Mouse (Mus musculus): ENCODE measurements at regions not wholly inside any gene's neighbourhood (a gene's known extent, or its start where the extent isn't known, plus 50 kb on each side); places are given as distances from the start of the nearest gene placed in this dataset.
A peak's percentile ranks its signal among the peaks of the same experiment; 100 is the strongest.

DNA sequence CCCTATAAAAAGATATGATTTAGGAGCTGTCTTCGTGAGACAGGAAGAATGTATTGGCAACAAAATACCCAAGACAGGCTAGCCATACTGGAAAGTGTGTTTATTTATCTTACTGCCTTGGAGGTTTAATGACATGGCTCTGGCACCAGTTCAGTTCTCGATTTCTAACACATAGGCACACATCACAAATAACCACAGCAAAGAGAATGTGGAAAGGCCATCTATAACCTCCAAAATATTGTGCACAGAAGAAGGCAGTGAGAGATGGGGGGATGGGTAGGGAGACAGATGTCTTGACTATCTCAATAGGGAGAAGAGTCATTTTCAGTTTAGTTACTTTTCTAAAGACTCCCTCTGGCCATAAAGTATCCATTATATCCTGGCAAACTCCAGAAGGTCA lies 90.5 kb downstream of the Minar1 start:
- DNase-seq (ENCODE audit: low read depth), result no peak

DNA sequence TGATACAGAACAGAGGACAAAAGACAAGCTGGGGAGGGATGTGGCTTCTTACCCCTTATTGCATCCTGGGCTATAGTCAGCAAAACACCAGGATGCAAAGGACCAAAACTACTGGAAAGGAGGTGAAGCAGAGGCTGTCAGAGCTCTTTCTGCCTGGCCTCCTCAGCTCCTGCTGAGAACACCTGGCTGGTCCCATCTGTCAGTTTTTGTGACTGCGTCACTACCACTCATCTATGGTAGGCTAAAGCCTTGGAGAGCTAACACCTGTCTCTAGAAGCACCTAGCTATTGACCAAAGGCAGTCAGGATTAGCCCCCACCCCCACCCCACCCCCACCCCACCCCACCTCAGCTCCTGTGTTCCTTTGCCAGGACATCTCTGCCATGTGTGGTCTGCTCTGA lies 98.8 kb downstream of the Minar1 start:
- DNase-seq (ENCODE audit: low read depth), result no peak

DNA sequence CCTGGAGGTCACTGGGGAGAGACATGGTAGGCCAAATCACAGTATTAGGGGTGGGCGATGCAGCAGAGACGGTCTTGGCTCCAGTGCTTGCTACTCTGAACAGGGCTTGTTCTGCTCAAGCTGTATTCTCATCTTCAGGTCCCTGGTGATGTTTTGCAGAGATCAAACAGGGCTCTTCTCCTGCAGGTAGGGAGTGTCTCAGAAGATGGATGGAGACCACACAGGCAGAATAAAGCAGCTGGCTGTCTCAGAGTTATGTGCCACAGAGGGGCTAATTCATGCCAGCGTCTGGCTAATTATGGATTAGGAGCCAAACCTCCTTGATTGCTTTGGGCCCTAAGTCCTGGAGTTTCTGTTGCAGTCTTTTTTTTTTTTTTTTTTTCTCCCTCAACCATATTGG lies 99.2 kb downstream of the Minar1 start:
- DNase-seq (ENCODE audit: low read depth), result no peak

DNA sequence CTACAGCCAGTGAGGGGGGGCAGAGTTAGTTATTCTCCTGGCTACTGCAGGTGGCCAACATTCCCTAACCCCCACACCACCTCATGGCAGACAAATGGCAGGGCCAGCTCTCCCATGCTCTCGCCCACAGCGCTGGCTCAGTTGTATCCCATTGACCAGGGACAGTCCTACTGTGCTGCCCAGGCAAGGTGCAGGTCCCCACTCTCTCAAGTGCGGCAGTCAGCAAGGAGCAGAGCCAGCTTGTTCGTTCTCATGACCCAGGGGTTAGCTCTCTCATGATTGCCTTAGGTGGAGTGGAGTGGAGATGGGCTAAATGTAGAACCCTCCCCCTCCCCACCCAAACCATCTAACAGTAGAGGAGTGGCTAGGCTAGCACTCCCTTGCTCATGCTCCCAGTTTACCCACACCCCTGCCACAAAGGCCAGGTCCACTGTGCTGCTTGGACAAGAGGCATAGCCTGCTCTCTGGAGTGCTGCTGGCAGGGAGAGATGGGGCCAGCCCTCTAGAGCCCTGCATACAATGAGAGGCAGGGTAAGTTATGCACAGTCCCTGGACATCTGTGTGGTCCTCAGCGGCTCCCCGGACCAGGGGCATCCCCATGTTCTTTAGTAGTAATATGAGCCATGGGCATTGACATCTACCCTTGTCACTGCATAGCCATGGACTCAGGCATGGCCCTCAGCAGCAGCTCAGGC lies 114.4 kb downstream of the Minar1 start:
- no peak for DNase-seq (ENCODE audit: low read depth)

DNA sequence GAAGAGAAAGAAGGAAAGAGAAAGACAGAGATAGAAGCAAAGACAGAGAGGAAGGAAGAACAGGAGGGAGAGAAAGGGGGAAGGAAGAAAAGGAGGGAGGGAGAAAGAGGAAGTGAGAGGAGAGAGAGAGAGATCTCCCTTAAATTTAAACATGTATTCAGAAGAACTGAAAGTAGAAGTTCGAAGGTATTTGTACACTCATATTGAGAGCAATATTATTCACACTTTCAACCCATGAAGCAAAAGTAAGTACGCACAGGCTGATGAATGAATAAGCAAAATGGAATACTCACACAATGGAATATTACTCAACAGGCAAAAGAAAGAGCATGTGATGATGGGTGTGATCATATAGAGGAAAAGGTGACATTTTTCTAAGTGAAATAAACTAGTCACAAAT lies 120.8 kb downstream of the Minar1 start:
- DNase-seq (ENCODE audit: low read depth), result no peak

DNA sequence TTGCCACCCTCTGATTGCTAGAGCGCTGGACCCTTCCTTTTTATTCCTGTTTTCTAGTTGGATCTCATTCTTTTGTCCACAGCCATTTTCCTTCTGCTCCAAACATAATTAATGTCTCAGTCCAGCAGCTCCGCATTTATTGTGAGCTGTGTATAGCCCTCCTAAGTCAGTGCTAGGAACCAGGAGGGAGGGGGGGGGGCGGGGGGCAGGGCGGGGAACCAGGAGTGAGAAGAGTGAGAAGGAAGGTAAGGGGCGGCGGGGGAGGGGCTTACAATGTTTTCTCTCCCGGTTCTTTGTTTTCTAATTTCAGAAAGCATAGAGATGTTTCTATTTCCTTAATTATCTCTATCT lies 125.6 kb downstream of the Minar1 start:
- no peak for DNase-seq (ENCODE audit: low read depth)

DNA sequence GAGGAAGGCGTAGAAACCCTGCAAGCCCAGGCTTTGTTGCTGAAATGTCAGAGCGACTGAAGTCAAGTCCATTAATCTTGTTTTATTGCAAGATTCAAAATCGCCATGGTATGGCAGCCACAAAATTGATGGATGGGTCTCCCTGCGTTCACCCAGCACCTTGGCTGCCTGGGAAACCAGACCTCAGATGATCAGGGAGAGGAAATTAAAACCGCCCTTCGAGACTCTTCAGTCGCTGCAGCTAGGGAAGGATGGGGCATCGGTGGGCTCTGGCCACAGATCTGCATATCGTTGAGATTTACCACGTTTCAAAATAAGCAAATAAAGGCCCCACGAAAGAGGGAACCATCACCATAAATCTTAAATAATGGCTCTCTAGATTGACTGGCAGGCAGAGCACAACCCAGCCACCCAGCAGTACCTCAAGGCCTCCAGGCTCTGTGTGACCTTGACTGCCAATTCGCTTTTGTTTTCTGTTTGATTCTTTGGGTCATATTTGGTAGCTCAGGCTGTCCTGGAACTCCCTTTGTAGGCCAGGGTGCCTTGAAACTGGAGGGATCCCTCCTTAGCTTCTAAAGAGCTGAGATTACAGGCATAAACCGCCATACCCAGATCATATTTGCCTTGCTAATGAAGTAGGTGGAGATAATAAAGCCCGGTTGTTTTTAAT lies 126.1 kb downstream of the Minar1 start:
- no peak for DNase-seq (ENCODE audit: low read depth)

DNA sequence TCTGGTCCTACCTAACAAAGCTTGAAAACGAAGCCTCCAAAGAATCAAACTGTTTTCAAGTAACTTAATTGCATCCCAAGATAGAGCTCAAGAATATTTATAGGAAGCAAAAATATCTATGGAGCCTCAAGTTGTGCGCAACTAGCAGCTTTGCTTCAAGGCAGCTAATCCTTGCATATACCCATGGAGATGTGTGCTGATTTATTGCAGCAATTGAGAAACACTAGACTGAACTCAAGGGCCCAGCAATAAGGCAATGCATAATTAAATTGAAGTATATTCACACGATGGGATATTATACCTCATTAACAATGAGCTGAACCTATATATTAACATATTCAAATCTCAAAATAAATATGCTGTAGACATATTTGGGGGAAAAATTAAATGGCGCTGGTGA lies 135.3 kb downstream of the Minar1 start:
- no peak for DNase-seq (ENCODE audit: low read depth)

DNA sequence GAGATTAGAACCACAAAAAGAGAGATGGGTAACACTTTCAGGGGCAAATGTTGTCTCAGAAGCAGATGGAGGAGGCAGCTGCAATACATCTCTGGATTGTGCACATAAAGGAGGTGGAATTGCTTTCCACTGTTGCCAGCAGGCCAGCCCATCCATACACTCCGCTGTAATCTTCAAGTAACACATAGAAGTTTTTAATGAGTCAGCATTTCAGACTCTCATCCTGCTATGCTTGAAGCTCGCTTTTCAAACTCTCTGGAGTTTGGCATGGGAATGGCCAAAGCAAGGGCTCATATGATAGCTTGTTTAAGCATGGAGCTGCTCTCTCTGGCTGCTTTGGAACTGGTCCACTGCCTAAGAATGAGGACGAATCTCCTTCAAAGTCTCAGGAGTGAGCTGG lies 143.5 kb downstream of the Minar1 start:
- no peak for DNase-seq (ENCODE audit: low read depth)

DNA sequence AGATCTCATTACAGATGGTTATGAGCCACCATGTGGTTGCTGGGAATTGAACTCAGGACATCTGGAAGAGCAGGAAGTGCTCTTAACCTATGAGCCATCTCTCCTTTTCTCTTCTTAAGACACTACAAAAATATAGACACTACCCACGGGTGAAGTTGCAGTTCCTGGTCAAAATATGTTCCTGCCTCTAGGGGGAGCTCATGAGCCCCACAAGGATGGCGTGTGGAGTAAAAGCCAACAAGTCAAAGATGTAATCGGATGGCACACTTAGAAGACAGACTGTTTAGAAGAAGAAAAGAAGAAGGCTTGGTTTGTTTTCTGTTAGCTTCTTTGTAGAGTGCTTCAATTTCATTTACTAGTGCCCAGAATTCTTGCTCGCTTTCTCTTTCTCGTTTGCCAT lies 161.7 kb downstream of the Minar1 start:
- peak; percentile 21 for DNase-seq (ENCODE audit: low read depth)

DNA sequence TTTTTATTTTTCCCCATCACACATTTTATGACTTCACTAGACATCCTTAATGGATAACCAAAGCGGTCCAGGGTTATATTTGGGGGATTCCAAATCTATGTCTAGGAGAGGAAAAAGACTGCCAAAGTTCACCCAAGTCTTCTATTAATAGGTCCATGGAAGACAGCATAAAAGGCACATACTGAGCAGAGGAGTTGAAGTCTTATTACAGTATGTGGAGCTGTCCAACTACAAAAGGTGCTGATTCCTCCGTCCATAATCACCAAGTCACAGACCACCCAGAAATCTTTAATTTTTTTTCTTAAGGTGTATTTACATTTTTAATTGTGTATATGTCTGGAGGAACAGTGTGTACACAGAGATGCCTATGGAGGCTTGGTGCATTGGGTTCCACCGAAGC lies 166.3 kb downstream of the Minar1 start:
- DNase-seq (ENCODE audit: low read depth), result peak; percentile 3

DNA sequence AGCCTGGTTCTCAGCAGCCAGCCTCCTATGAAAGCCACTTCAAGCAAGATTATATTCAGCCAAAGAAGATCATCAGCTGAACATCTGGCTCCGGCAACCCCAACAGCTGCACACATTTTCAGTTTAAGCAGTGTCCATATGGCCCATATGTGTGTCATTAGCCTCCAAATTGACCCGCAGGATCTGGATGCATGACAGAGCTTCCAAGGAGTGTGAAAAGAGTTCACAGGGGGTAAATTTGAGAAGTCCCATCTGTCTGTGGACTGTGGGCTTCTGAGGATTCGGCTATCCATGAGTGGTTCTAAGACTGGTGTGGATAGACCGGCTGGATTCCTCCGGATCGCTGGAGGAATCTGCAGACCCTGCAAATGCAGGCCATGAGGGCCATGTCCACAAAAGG lies 173.3 kb downstream of the Minar1 start:
- DNase-seq (ENCODE audit: low read depth), result no peak

Data from 416B (cell line).